Mouse (Mus musculus) WW6 (cell line): Measurements from ENCODE around the gene Hectd4.

Experiments used
- DNase-seq: peaks from one replicate; pipeline ENCODE4 v3.0.0-alpha.2; 2013; ENCODE audit warnings: low read depth, low spot score

The Hectd4 gene

DNA sequence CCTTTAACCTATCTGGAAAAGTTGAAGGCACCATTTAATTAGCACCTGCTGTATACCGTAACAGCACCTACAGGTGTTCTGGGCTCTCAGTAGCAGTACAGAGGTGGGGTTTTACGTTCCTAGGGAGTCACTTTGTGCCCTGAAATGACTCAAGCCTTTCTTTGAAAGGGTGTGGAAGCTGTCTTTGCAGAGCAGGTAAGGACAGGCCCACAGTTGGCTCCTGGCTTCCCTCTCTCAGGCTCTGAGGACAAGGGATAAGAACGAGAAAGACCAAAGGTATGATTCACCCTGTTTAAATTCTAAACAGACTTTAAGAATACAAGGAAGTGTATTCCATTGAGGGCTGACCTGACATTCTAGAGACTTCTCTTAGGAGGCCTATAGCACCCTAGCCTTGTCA is 173.4 kb downstream of the Hectd4 start:
- DNase-seq: no peak

DNA sequence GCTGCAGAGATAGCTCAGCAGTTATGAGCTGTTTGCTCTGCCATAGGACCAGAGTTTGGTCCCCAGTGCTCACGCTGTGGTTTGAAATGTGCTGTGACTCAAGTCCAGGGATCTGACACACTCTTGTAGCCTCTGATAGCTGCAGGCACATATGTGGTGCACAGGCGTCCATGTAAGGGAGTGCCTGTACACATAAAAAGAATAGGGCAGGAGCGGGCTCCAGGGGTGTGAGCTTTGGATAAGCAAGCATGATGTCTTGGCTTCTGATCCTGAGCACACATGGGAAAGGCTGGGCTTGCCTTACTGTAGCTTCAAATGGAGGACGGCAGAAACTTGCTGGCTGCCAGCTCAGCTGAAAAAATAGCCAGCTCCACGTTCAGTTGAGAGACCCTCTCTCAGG is 175.6 kb downstream of the Hectd4 start:
- no peak for DNase-seq

DNA sequence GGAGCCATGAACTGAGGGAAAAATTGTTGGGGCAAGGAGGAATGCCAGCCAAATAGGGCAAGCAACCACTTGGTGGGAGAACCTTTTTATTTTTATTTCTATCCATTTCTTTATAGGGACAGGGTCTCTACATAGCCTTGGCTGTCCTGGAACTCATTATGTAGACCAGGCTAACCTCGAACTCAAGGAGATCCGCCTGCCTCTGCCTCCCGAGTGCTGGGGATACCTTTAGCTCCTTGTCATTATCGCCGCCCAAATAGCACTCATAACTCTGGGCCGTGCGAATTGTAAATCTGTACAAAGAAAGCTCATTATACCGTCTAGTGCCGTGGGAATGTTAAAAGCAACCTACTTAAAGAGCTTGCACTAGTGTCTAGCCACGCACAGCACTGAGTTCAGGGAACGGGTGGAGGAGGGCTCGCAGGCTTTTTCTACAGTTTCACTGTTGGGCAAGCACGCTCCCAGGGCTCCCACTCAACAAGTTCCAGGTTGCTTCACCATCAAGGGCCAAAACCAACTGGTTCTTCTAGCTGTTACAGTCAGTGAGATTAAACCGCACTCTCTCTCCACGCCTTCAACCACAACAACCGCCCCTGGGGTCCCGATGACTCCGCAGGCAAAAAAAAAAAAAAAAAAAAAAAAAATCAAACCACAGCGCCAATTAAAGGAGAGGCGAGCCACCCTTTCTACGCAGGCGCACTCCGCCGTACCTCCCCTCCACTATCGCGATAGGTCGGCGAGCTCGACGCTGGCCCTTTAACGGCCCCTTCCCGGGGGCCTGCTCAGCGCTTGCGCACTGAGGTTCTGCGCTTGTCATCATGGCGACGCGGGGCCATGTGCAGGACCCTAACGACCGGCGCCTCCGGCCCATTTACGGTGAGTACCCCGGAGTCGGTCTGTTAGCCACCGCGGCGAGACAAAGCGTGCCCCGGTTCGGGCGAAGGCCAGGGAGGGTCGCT is 177.4 kb downstream of the Hectd4 start, which contains the start of gene Naa25:
TSS of gene Naa25 (plus strand) at position 750 of the 959 bp plus-strand sequence.
- DNase-seq: peak; percentile 84

DNA sequence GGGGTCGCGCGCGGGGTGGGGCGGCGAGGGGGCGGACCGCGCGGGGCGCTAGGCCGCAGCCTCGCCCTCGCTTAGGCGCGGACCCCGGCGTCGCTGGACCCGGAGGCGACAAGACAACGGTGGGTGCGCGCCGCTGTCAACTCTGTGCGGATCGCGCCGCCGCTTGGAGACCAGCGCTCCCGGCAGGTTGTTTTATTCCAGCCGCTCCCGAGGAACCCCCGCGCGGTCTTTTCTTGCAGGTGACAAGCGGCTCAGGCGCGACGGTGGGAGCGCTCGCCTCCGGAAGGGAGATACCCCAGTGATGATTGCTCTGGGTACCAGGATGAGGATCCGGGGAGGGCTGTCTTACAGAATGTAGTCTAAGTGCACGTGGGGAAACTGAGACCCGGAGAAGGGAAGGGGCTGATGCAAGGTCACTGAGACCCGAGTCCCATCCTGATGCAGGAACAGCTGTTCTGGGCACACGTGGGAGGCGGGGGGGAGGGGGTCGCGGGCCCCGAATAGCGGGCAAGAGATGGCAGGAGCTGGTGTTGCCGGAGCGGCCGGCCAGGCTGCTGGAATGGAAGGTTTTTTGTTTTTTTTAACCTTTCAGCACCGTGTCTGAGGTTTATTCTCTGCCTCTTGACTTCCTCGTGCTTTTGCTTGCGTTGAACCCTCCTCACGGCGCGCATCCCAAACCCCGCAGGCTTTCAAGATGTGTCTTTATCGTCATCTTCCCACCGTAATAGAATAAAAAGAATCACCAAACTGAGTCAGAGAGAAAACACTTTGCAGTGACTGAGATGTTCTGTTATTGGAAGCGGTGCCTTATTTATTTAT is 178.3 kb downstream of the Hectd4 start:
- DNase-seq: no peak

DNA sequence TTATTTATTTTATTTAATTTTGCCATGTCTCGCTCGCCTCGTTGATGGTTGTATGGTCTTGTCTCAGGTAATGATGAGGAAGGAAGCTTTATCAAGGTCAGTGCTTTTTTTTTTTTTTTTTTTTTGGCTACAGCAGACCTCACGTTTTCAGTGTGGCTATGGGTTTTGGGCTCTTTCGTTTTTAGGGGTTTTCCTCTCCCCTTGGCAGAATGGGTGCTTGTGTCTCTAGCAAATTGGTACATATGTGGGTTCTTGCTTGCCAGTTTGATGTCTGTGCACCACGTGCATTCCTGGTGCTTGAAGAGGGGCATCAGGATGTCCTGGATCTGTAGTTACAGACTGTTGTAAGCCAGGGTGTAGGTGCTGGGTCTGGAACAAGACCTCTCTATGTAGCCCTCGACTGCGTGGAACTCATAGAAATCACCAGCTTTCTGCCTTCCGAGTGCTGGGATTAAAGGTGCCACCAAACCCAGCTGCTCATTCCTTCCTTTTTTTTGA is 179.0 kb downstream of the Hectd4 start:
- no peak for DNase-seq

DNA sequence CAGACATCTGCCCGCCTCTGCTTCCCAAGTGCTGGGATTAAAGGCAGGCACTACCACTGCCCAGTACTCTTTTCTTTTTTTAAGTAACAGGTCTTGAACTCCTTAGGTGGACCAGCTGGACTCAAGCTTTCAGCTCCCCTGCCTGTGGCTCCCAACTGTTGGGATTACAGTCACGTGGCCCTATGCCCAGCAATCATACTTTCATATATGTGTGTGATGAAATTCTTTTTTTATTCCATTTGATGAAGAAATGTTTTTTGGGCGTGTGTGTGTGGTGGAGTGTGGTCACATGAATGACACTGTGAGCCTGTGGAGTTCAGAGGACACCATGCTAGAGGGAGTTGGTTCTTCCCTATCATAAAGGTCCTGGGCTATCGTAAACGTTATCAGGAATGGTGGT is 179.5 kb downstream of the Hectd4 start:
- DNase-seq: no peak

DNA sequence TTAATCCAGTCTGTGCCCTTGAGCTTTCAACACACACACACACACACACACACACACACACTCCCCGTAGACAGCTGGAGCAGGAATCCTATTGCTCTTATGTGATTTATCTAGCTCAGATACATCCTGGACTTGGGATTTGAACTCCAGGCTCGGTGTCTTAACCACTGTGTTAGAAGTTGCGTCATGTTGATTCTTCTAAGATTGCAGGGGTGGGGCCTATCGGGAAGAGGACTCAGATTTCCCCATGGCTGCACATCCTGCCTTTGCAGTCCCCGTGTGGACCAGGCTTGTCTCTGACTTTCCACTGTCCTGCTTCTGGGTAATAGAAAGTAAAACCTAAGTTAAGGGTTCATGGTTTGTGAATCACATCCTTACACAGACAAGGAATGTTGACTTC is 180.0 kb downstream of the Hectd4 start:
- DNase-seq: no peak

DNA sequence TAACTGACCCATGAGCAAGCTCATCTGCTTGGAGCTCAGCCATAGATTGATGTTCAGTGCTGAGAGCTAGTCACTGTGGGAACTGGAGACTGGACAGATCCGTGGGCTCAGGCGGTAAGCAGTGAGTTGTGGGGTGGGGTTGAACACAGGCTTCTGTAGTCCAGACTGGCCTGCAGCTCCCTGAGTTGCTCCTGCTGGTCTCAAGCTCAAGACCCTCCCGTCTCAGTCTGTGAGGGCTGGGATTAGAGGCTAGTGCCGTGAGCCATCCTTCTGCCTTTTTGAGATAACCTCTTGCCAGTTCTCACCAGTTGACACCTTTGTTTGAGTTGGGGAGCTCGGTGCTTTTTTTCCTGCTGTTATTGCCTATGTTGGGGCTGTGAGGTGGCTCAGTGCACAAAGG is 180.8 kb downstream of the Hectd4 start:
- no peak for DNase-seq

DNA sequence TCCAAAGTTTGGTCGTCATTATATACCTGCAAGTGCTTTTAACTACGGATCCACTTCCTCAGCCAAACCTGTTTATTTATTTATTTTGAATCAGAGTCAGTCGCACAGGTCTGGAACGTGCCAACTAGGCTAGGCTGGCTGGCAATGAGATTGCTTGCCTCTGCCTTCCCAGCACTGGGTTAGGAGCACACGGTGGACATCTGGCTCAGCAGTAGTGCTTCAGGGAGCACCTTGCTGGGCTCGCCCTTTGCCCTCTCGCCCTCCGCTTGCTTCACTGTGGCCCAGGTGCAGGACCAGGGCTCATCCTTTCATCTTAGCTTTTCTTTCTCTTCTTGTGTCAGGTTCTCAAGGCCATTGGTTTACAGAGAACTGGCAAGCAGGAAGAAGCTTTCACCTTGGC is 187.8 kb downstream of the Hectd4 start:
- DNase-seq: no peak

DNA sequence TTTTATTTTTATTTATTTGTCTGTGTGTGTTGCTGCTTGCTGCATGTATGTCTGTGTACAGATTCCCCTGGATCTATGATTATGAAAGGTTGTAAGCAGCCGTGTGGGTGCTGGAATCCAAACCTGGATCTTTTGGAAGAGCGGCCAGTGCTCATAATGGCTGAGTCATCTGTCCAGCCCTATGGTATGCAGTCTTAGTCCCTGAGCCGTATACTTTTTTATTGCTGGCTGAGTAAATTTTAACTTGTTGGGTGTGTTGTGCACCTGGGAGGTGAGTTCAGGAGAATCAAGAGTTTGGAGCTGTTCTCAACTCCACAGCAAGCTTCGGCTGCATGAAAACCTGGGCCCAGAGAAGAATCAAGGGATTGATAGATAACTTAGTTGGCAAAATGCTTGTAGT is 191.0 kb downstream of the Hectd4 start:
- no peak for DNase-seq
